ENCODE assay signal across 7 mouse cellular contexts in genomic region chr10:127179871-127180694, GRCm38 (mm10). TPM values are rescaled to one million over a fixed set of nuclear protein-coding genes. Genes with fewer than 3 reads are reported as not detected.
DNase-seq lines count a peak whose midpoint lies in the region; ATAC-seq lines count a peak whose summit lies in the region.

Gene Slc26a10, minus strand, starts transcription at chr10:127180645.

- DNase-seq in left cerebral cortex, postnatal 36 days (ENCODE audit: low spot score in 2 of 2), result peak; percentile 65 to 82
- peak; percentile 37 for DNase-seq in retina, embryonic 14.5 days (ENCODE audit: low spot score)
- DNase-seq in spleen, adult 12 weeks (ENCODE audit: low spot score), result no peak

- peak within 1 kb of the TSS; percentile 80 for H3K4me3 ChIP-seq in megakaryocyte, embryonic 14.5 days (replicated peaks)
- H3K4me3 ChIP-seq in embryonic facial prominence, embryonic 12.5 days, result peak within 1 kb of the TSS; percentile 22
- H3K4me3 ChIP-seq in heart, embryonic 14.5 days (ENCODE audit: control insufficient read depth in 1 of 2, insufficient read depth in 1 of 2, low read depth in 1 of 2, low read length in 2 of 2), result peak within 1 kb of the TSS; percentile 28 to 31

- 2% methylated on average over 34 of the region's 34 CpGs for WGBS in embryonic facial prominence, embryonic 12.5 days
- WGBS in heart, embryonic 14.5 days, result 3% methylated on average over 34 of the region's 34 CpGs

- ATAC-seq in megakaryocyte, adult 5-6 weeks (ENCODE audit: poor library complexity, severe bottlenecking), result no peak
- ATAC-seq in embryonic facial prominence, embryonic 12.5 days (ENCODE audit: insufficient number of reproducible peaks, insufficient read depth, low FRiP score, low TSS enrichment), result 0 out of 2 replicates have a peak, but pooled peaks have one; percentile 19
- no peak for ATAC-seq in heart, embryonic 14.5 days (ENCODE audit: insufficient number of reproducible peaks, insufficient read depth, low FRiP score, low read depth)

- intact Hi-C loops in left cerebral cortex, postnatal 36 days (cut with DNase I), result no loop called here

- peak within 1 kb of the TSS; percentile 39 for H3K9ac ChIP-seq in embryonic facial prominence, embryonic 12.5 days
- H3K9ac ChIP-seq in heart, embryonic 14.5 days (ENCODE audit: low read length), result no peak within 1 kb of the TSS; the same call in 1 of the 2 replicates

- peak within 1 kb of the TSS; percentile 45 for H3K4me2 ChIP-seq in embryonic facial prominence, embryonic 12.5 days (replicated peaks)
- peak within 1 kb of the TSS; percentile 63 for H3K4me2 ChIP-seq in heart, embryonic 14.5 days (ENCODE audit: low read length)

- H3K27me3 ChIP-seq in megakaryocyte, embryonic 14.5 days (replicated peaks), result peaks cover 93% of the 10 kb centered on the region
- peaks cover 58% of the 10 kb centered on the region for H3K27me3 ChIP-seq in embryonic facial prominence, embryonic 12.5 days
- peaks cover 86% of the 10 kb centered on the region for H3K27me3 ChIP-seq in heart, embryonic 14.5 days (ENCODE audit: control insufficient read depth, insufficient read depth, low read length)

- peaks cover 67% of the 10 kb centered on the region for H3K4me1 ChIP-seq in megakaryocyte, embryonic 14.5 days
- H3K4me1 ChIP-seq in embryonic facial prominence, embryonic 12.5 days, result peaks cover 44% of the 10 kb centered on the region
- peaks cover 6 to 9% of the 10 kb centered on the region in 2 experiments; a peak in 3 of 4 replicates for H3K4me1 ChIP-seq in heart, embryonic 14.5 days (ENCODE audit: control insufficient read depth in 2 of 2, insufficient read depth in 2 of 2, low read length in 2 of 2)

- no peak within 1 kb of the TSS for H3K27ac ChIP-seq in embryonic facial prominence, embryonic 12.5 days
- H3K27ac ChIP-seq in heart, embryonic 14.5 days (replicated peaks in 1 of 2; ENCODE audit: control insufficient read depth in 1 of 2, insufficient read depth in 1 of 2, low read depth in 2 of 2, low read length in 2 of 2), result peak within 1 kb of the TSS in 1 of 2 experiments; percentile 28; a peak in 1 of 4 replicates

- no peaks in the 10 kb centered on the region for H3K9me3 ChIP-seq in megakaryocyte, embryonic 14.5 days
- H3K9me3 ChIP-seq in embryonic facial prominence, embryonic 12.5 days, result no peaks in the 10 kb centered on the region
- no peaks in the 10 kb centered on the region for H3K9me3 ChIP-seq in heart, embryonic 14.5 days (ENCODE audit: control insufficient read depth, low read length)

- no peaks in the 10 kb centered on the region for H3K36me3 ChIP-seq in megakaryocyte, embryonic 14.5 days (replicated peaks; ENCODE audit: low read length)
- H3K36me3 ChIP-seq in embryonic facial prominence, embryonic 12.5 days, result peaks cover 14% of the 10 kb centered on the region
- 0 out of 2 replicates have a peak, but pooled peaks cover 4% of the 10 kb centered on the region for H3K36me3 ChIP-seq in heart, embryonic 14.5 days (ENCODE audit: control insufficient read depth, insufficient read depth, low read length)

RNA-seq across cellular contexts. Expression of gene Slc26a10, which starts in this region (rescaled TPM):
- 0.23 and 0.76 TPM in 2 replicates for polyA plus RNA-seq in megakaryocyte, embryonic 14.5 days (2012; ENCODE audit: insufficient read depth, low replicate concordance)
- total RNA-seq in megakaryocyte, adult 5-6 weeks (2015), result 0.91 TPM in 1 of 2 replicates, not detected in the other
- 0.22 and 0.53 TPM in 2 replicates for total RNA-seq in megakaryocyte, adult 5-6 weeks (2017)
- polyA plus RNA-seq in embryonic facial prominence, embryonic 12.5 days (2016; fragmentation: Nextera tagmentation; extraction: Ambion mirVana), result 1.9 and 3.0 TPM in 2 replicates
- polyA plus RNA-seq in heart, embryonic 14.5 days (2014; fragmentation: Nextera tagmentation; extraction: Ambion mirVana), result 17.4 and 19.3 TPM in 2 replicates
- total RNA-seq in left cerebral cortex, postnatal 36 days (2021), result 1 to 10 TPM; 1.8 to 4.4 TPM

Comparison
In these comparisons a context has a peak if more than half of its experiments do, and no peak if none do; other contexts are left out.
1. H3K4me3 ChIP-seq: peak in every context shown above with its lines; median percentile 80 in megakaryocyte, embryonic 14.5 days; 30 in heart, embryonic 14.5 days; 22 in embryonic facial prominence, embryonic 12.5 days.